Mouse (Mus musculus): ENCODE results near the gene Trak1.

The Trak1 gene

GRCm38 (mm10) chr9:121477305-121477911 is 180.1 kb downstream of the Trak1 start:
- WGBS, result 4% methylated on average over 15 of the region's 15 CpGs

GRCm38 (mm10) chr9:121479453-121479852 is 182.2 kb downstream of the Trak1 start:
- WGBS, result 9% methylated on average over 5 of the region's 5 CpGs

- WGBS, result 42% methylated on average over 7 of the region's 7 CpGs
These were observed 189.9 kb downstream of the Trak1 start for GRCm38 (mm10) chr9:121487216-121487615.

GRCm38 (mm10) chr9:121491592-121492240 is 194.4 kb downstream of the Trak1 start:
- WGBS, result 47% methylated on average over 11 of the region's 11 CpGs

- WGBS, result 4% methylated on average over 48 of the region's 48 CpGs
These were observed 196.9 kb downstream of the Trak1 start for GRCm38 (mm10) chr9:121494006-121494767.

GRCm38 (mm10) chr9:121495529-121495928 is 198.2 kb downstream of the Trak1 start, which contains the start of gene Cck:
TSS of gene Cck (minus strand) at chr9:121495694.
- WGBS, result 8% methylated on average over 12 of the region's 12 CpGs

- WGBS, result 23% methylated on average over 10 of the region's 10 CpGs
These were observed 198.8 kb downstream of the Trak1 start for GRCm38 (mm10) chr9:121496102-121496501.

- 64% methylated on average over 8 of the region's 8 CpGs for WGBS
These were observed 208.0 kb downstream of the Trak1 start for GRCm38 (mm10) chr9:121505346-121505745.

- WGBS, result 24% methylated on average over 8 of the region's 8 CpGs
These were observed 209.3 kb downstream of the Trak1 start for GRCm38 (mm10) chr9:121506478-121507180.

GRCm38 (mm10) chr9:121511911-121512310 is 214.6 kb downstream of the Trak1 start:
- 72% methylated on average over 4 of the region's 4 CpGs for WGBS

- 83% methylated on average over 5 of the region's 5 CpGs for WGBS
These were observed 217.2 kb downstream of the Trak1 start for GRCm38 (mm10) chr9:121514462-121514861.

- WGBS, result 53% methylated on average over 5 of the region's 5 CpGs
These were observed 222.7 kb downstream of the Trak1 start for GRCm38 (mm10) chr9:121520047-121520446.

Measured in cerebral cortex, adult 2 months (tissue).